Comparison of ENCODE assay signal across 8 mouse cellular contexts in genomic region chr6:83427968-83428731, GRCm38 (mm10). TPM values are rescaled to one million over a fixed set of nuclear protein-coding genes. Genes with fewer than 3 reads are reported as not detected.
A peak's percentile ranks its signal among the peaks of the same experiment; 100 is the strongest.
DNase-seq lines count a peak whose midpoint lies in the region; ATAC-seq and TF ChIP-seq lines count a peak whose summit lies in the region.

No protein-coding gene starts in this region.

- intact Hi-C loops in left cerebral cortex, adult 2 months (cut with DNase I), result no loop called here

- H3K4me2 ChIP-seq in kidney, embryonic 15.5 days, result no peak overlapping the region
- peak overlapping the region; percentile 21 for H3K4me2 ChIP-seq in forebrain, embryonic 13.5 days
- H3K4me2 ChIP-seq in hindbrain, embryonic 12.5 days (replicated peaks), result 0 out of 2 replicates have a peak overlapping the region, but pooled peaks have one; percentile 3
- H3K4me2 ChIP-seq in neural tube, embryonic 14.5 days (ENCODE audit: low read depth, low read length), result no peak overlapping the region

- H3K27ac ChIP-seq in kidney, embryonic 15.5 days, result peak overlapping the region; percentile 41; the same call in 1 of the 2 replicates
- H3K27ac ChIP-seq in forebrain, embryonic 13.5 days, result peak overlapping the region; percentile 83
- H3K27ac ChIP-seq in hindbrain, embryonic 12.5 days, result peak overlapping the region; percentile 68
- peak overlapping the region; percentile 57 for H3K27ac ChIP-seq in left cerebral cortex, adult 2 months
- H3K27ac ChIP-seq in neural tube, embryonic 14.5 days (ENCODE audit: low read depth, low read length), result peak overlapping the region; percentile 77

- peaks cover 52% of the 10 kb centered on the region for H3K36me3 ChIP-seq in kidney, embryonic 15.5 days
- H3K36me3 ChIP-seq in forebrain, embryonic 13.5 days (ENCODE audit: poor library complexity, severe bottlenecking), result peaks cover 20% of the 10 kb centered on the region; the same call in 1 of the 2 replicates
- H3K36me3 ChIP-seq in hindbrain, embryonic 12.5 days, result peaks cover 21% of the 10 kb centered on the region; the same call in 1 of the 2 replicates
- H3K36me3 ChIP-seq in neural tube, embryonic 14.5 days (ENCODE audit: control insufficient read depth, insufficient read depth, low read length), result 0 out of 2 replicates have a peak, but pooled peaks cover 4% of the 10 kb centered on the region

- WGBS in kidney, embryonic 15.5 days, result 67% methylated on average over 5 of the region's 5 CpGs
- 33% methylated on average over 5 of the region's 5 CpGs for WGBS in forebrain, embryonic 13.5 days
- WGBS in hindbrain, embryonic 12.5 days, result 47% methylated on average over 5 of the region's 5 CpGs
- 38% methylated on average over 5 of the region's 5 CpGs for WGBS in neural tube, embryonic 14.5 days

- H3K4me1 ChIP-seq in kidney, embryonic 15.5 days, result peaks cover 48% of the 10 kb centered on the region
- peaks cover 75% of the 10 kb centered on the region for H3K4me1 ChIP-seq in forebrain, embryonic 13.5 days
- H3K4me1 ChIP-seq in hindbrain, embryonic 12.5 days, result peaks cover 55% of the 10 kb centered on the region
- H3K4me1 ChIP-seq in neural tube, embryonic 14.5 days (ENCODE audit: control insufficient read depth, insufficient read depth, low read length), result peaks cover 27% of the 10 kb centered on the region

- H3K9ac ChIP-seq in kidney, embryonic 15.5 days, result no peak overlapping the region
- H3K9ac ChIP-seq in forebrain, embryonic 13.5 days, result 0 out of 2 replicates have a peak overlapping the region, but pooled peaks have one; percentile 6
- H3K9ac ChIP-seq in hindbrain, embryonic 12.5 days, result peak overlapping the region; percentile 38; the same call in 1 of the 2 replicates
- H3K9ac ChIP-seq in neural tube, embryonic 14.5 days (replicated peaks; ENCODE audit: low read depth, low read length), result 0 out of 2 replicates have a peak overlapping the region, but pooled peaks have one; percentile 16

- DNase-seq in kidney, adult 11 months, result no peak
- DNase-seq in brain, adult 2 months (ENCODE audit: low read depth, low spot score), result peak; percentile 88
- no peak for DNase-seq in left cerebral cortex, adult 2 months (ENCODE audit: extremely low spot score in 1 of 2, low spot score in 2 of 2)
- no peak for DNase-seq in c-Kit-positive CD71-positive TER-119-positive erythroid progenitor cells, embryonic 14.5 days (ENCODE audit: low spot score)

- H3K9me3 ChIP-seq in kidney, embryonic 15.5 days (replicated peaks), result no peaks in the 10 kb centered on the region
- H3K9me3 ChIP-seq in forebrain, embryonic 13.5 days (replicated peaks), result no peaks in the 10 kb centered on the region
- H3K9me3 ChIP-seq in hindbrain, embryonic 12.5 days (replicated peaks), result no peaks in the 10 kb centered on the region
- H3K9me3 ChIP-seq in neural tube, embryonic 14.5 days (ENCODE audit: control insufficient read depth, low read length), result no peaks in the 10 kb centered on the region

- no peak overlapping the region for H3K4me3 ChIP-seq in kidney, embryonic 15.5 days (replicated peaks)
- H3K4me3 ChIP-seq in forebrain, embryonic 13.5 days, result no peak overlapping the region
- no peak overlapping the region for H3K4me3 ChIP-seq in hindbrain, embryonic 12.5 days
- H3K4me3 ChIP-seq in left cerebral cortex, adult 2 months, result no peak overlapping the region
- H3K4me3 ChIP-seq in neural tube, embryonic 14.5 days (ENCODE audit: low read depth, low read length), result no peak overlapping the region

- H3K27me3 ChIP-seq in kidney, embryonic 15.5 days, result no peaks in the 10 kb centered on the region
- no peaks in the 10 kb centered on the region for H3K27me3 ChIP-seq in forebrain, embryonic 13.5 days
- no peaks in the 10 kb centered on the region for H3K27me3 ChIP-seq in hindbrain, embryonic 12.5 days
- H3K27me3 ChIP-seq in neural tube, embryonic 14.5 days (ENCODE audit: control insufficient read depth, insufficient read depth, low read length), result no peaks in the 10 kb centered on the region

- ATAC-seq in kidney, embryonic 15.5 days (replicated peaks; ENCODE audit: low FRiP score), result no peak
- ATAC-seq in forebrain, embryonic 13.5 days, result peak; percentile 63
- 0 out of 2 replicates have a peak, but pooled peaks have one; percentile 15 for ATAC-seq in hindbrain, embryonic 12.5 days (ENCODE audit: low FRiP score)
- peak; percentile 77; the same call in 1 of the 2 replicates for ATAC-seq in neural tube, embryonic 14.5 days (ENCODE audit: low read depth)

- no peak for TF ChIP-seq CTCF in left cerebral cortex, adult 2 months (IDR thresholded peaks at IDR 0.05)

RNA-seq across cellular contexts. Expression of gene Tet3, which starts 30.7 kb away (rescaled TPM):
- polyA plus RNA-seq in kidney, embryonic 15.5 days (2015; fragmentation: Nextera tagmentation; extraction: Ambion mirVana), result 51.0 and 51.4 TPM in 2 replicates
- polyA plus RNA-seq in forebrain, embryonic 13.5 days (2015; fragmentation: Nextera tagmentation; extraction: Ambion mirVana), result 65.3 and 79.4 TPM in 2 replicates
- polyA plus RNA-seq in hindbrain, embryonic 12.5 days (2016; fragmentation: Nextera tagmentation; extraction: Ambion mirVana), result 63.3 and 63.9 TPM in 2 replicates
- 10 to 100 TPM; 74.6 to 90.0 TPM for total RNA-seq in left cerebral cortex, adult 2 months (2021)
- polyA plus RNA-seq in neural tube, embryonic 14.5 days (2014; fragmentation: Nextera tagmentation; extraction: Ambion mirVana), result 47.7 and 67.0 TPM in 2 replicates

Comparison
In these comparisons a context has a peak if more than half of its experiments do, and no peak if none do; other contexts are left out.
1. H3K4me2 ChIP-seq: peak in forebrain, embryonic 13.5 days (single experiment) and hindbrain, embryonic 12.5 days (single experiment); none in kidney, embryonic 15.5 days (single experiment) and neural tube, embryonic 14.5 days (single experiment).
2. Peak in every context shown above with its lines, with median percentiles within 50 percentile points of each other: H3K27ac ChIP-seq.